Mouse (Mus musculus) cerebellum, adult 9-11 months (tissue): ENCODE data around the gene Cdc5l.
"Not testable (repeated sequence)": the region's sequence is repeated elsewhere in the genome, so short reads cannot be mapped to it uniquely, and the experiment has no call there.

ENCODE experiments used
- DNase-seq: peaks from one replicate; pipeline ENCODE4 v3.0.0; 2022

The Cdc5l gene

GRCm38 (mm10) chr17:45432706-45433398, 685 bp downstream of the Cdc5l start:
- no peak for DNase-seq

- no peak for DNase-seq
Measured at GRCm38 (mm10) chr17:45432007-45432406, 1.5 kb downstream of the Cdc5l start.

GRCm38 (mm10) chr17:45417387-45417786, 16.1 kb downstream of the Cdc5l start:
- no peak for DNase-seq

GRCm38 (mm10) chr17:45411617-45412016, 21.9 kb downstream of the Cdc5l start:
- not testable (repeated sequence) for DNase-seq

GRCm38 (mm10) chr17:45408719-45409118, 24.8 kb downstream of the Cdc5l start:
- DNase-seq, result no peak

GRCm38 (mm10) chr17:45406281-45406680, 27.3 kb downstream of the Cdc5l start:
- no peak for DNase-seq

GRCm38 (mm10) chr17:45403207-45403606, 30.3 kb downstream of the Cdc5l start:
- DNase-seq, result peak; percentile 24

- DNase-seq, result no peak
Measured at GRCm38 (mm10) chr17:45402601-45403000, 30.9 kb downstream of the Cdc5l start.

- DNase-seq, result no peak
Measured at GRCm38 (mm10) chr17:45402126-45402525, 31.4 kb downstream of the Cdc5l start.

GRCm38 (mm10) chr17:45401126-45401905, 32.2 kb downstream of the Cdc5l start:
- DNase-seq, result no peak

GRCm38 (mm10) chr17:45398021-45398420, 35.5 kb downstream of the Cdc5l start:
- no peak for DNase-seq

- DNase-seq, result no peak
Measured at GRCm38 (mm10) chr17:45397541-45397940, 36.0 kb downstream of the Cdc5l start.

- DNase-seq, result no peak
Measured at GRCm38 (mm10) chr17:45394612-45395011, 38.9 kb downstream of the Cdc5l start.

GRCm38 (mm10) chr17:45393765-45394164, 39.8 kb downstream of the Cdc5l start:
- no peak for DNase-seq

GRCm38 (mm10) chr17:45389896-45390295, 43.6 kb downstream of the Cdc5l start:
- no peak for DNase-seq

GRCm38 (mm10) chr17:45386986-45387385, 46.6 kb downstream of the Cdc5l start:
- no peak for DNase-seq

- no peak for DNase-seq
Measured at GRCm38 (mm10) chr17:45383305-45383704, 50.2 kb downstream of the Cdc5l start.

- no peak for DNase-seq
Measured at GRCm38 (mm10) chr17:45379271-45379784, 54.2 kb downstream of the Cdc5l start.

- no peak for DNase-seq
Measured at GRCm38 (mm10) chr17:45377323-45377722, 56.2 kb downstream of the Cdc5l start.

GRCm38 (mm10) chr17:45373987-45374608, 59.4 kb downstream of the Cdc5l start:
- DNase-seq, result peak; percentile 50

- DNase-seq, result no peak
Measured at GRCm38 (mm10) chr17:45371042-45371441, 62.5 kb downstream of the Cdc5l start.

- DNase-seq, result no peak
Measured at GRCm38 (mm10) chr17:45370535-45370934, 63.0 kb downstream of the Cdc5l start.

GRCm38 (mm10) chr17:45364871-45365270, 68.7 kb downstream of the Cdc5l start:
- no peak for DNase-seq

GRCm38 (mm10) chr17:45360950-45361349, 72.6 kb downstream of the Cdc5l start:
- DNase-seq, result no peak
